Mouse (Mus musculus) MEL (cell line): ENCODE measurements at regions not wholly inside any gene's neighbourhood (a gene's known extent, or its start where the extent isn't known, plus 50 kb on each side); places are given as distances from the start of the nearest gene placed in this dataset.

Experiments
- DNase-seq: peaks from one replicate; pipeline ENCODE4 v3.0.0; 2011; ENCODE audit warnings: low read depth, low spot score
- H3K27ac ChIP-seq: 2 replicates; pipeline ENCODE4 v1.5.1; 2012; ENCODE audit warnings: low read depth, mild to moderate bottlenecking, control low read depth, low read length, moderate library complexity; ENCODE audit not compliant: control insufficient read depth
- H3K27me3 ChIP-seq, 2 experiments: fragments of 150-350 bp in 1 of 2; sonication (generic) in 1 of 2; 2 replicates each; pipeline ENCODE4 v1.6.1; 2012; ENCODE audit warnings: low read length in 2 of 2, mild to moderate bottlenecking in 2 of 2, improper control_type of control experiment in 1 of 2, moderate library complexity in 1 of 2; ENCODE audit not compliant: insufficient read depth in 2 of 2, control insufficient read depth in 1 of 2
- H3K36me3 ChIP-seq, 2 experiments: 2 replicates each; pipeline ENCODE4 v1.6.1; 2012 to 2014; ENCODE audit warnings: low read length in 2 of 2, improper control_type of control experiment in 1 of 2, inconsistent platforms in 1 of 2, mild to moderate bottlenecking in 1 of 2; ENCODE audit not compliant: insufficient read depth in 2 of 2, control insufficient read depth in 1 of 2
- H3K4me1 ChIP-seq, 2 experiments: fragments of 150-350 bp in 1 of 2; sonication (generic) in 1 of 2; 2 replicates each; pipeline ENCODE4 v1.6.1; 2012; ENCODE audit warnings: low read length in 2 of 2, improper control_type of control experiment in 1 of 2, mild to moderate bottlenecking in 1 of 2; ENCODE audit not compliant: insufficient read depth in 2 of 2, control insufficient read depth in 1 of 2
- H3K4me3 ChIP-seq, 2 experiments: fragments of 150-350 bp in 1 of 2; sonication (generic) in 1 of 2; 2 replicates each; pipeline ENCODE4 v1.5.1; 2012; ENCODE audit warnings: low read depth in 2 of 2, low read length in 2 of 2, mild to moderate bottlenecking in 2 of 2, moderate library complexity in 2 of 2, control low read depth in 1 of 2, improper control_type of control experiment in 1 of 2; ENCODE audit not compliant: control insufficient read depth in 1 of 2, insufficient read depth in 1 of 2
- H3K79me2 ChIP-seq: 2 replicates; pipeline ENCODE4 v1.6.1; 2012; ENCODE audit warnings: mild to moderate bottlenecking, low read length, moderate library complexity; ENCODE audit not compliant: control insufficient read depth, poor library complexity, insufficient read depth
- H3K9ac ChIP-seq: 2 replicates; pipeline ENCODE4 v1.6.1; 2012; ENCODE audit warnings: low read depth, mild to moderate bottlenecking, control low read depth, low read length, moderate library complexity; ENCODE audit not compliant: control insufficient read depth, poor library complexity, severe bottlenecking
- H3K9me3 ChIP-seq: fragments of 150-350 bp; sonication (generic); replicated peaks from 2 replicates; pipeline ENCODE4 v1.6.1; 2012; ENCODE audit warnings: mild to moderate bottlenecking, low read length, improper control_type of control experiment, moderate library complexity; ENCODE audit not compliant: insufficient read depth
- BHLHE40 ChIP-seq: IDR thresholded peaks from 2 replicates; pipeline ENCODE4 v1.6.1; 2012; ENCODE audit warnings: low read depth, mild to moderate bottlenecking, inconsistent platforms, low read length, improper control_type of control experiment, borderline replicate concordance
- CTCF ChIP-seq, 3 experiments: IDR thresholded peaks in 2 of 3; conservative IDR thresholded peaks in 1 of 3; 2 replicates each; pipeline ENCODE4 v1.5.1; 2011 to 2012; ENCODE audit warnings: low read length in 3 of 3, low read depth in 2 of 3, mild to moderate bottlenecking in 2 of 3, improper control_type of control experiment in 1 of 3, inconsistent platforms in 1 of 3, mixed read lengths in 1 of 3, moderate library complexity in 1 of 3; ENCODE audit not compliant: control insufficient read depth in 1 of 3, insufficient read depth in 1 of 3, poor library complexity in 1 of 3, severe bottlenecking in 1 of 3
- EP300 ChIP-seq, 2 experiments: IDR thresholded peaks; 2 replicates each; pipeline ENCODE4 v1.6.1; 2011; ENCODE audit warnings: improper control_type of control experiment in 2 of 2, low read length in 2 of 2, low read depth in 1 of 2, mild to moderate bottlenecking in 1 of 2
- ETS1 ChIP-seq: IDR thresholded peaks from 2 replicates; pipeline ENCODE4 v1.6.1; 2012; ENCODE audit warnings: low read depth, mild to moderate bottlenecking, inconsistent platforms, low read length, improper control_type of control experiment, moderate library complexity
- GABPA ChIP-seq: IDR thresholded peaks from 2 replicates; pipeline ENCODE4 v1.6.1; 2012; ENCODE audit warnings: low read depth, mild to moderate bottlenecking, inconsistent platforms, low read length, improper control_type of control experiment, moderate library complexity
- GATA1 ChIP-seq: IDR thresholded peaks from 2 replicates; pipeline ENCODE4 v1.6.1; 2011; ENCODE audit warnings: low read depth, low read length, improper control_type of control experiment
- MAFK ChIP-seq: IDR thresholded peaks from 2 replicates; pipeline ENCODE4 v1.6.1; 2011; ENCODE audit warnings: low read depth, mild to moderate bottlenecking, low read length, improper control_type of control experiment, borderline replicate concordance
- MAX ChIP-seq: IDR thresholded peaks from 2 replicates; pipeline ENCODE4 v1.6.1; 2011; ENCODE audit warnings: low read length, improper control_type of control experiment
- MEF2A ChIP-seq: IDR thresholded peaks from 2 replicates; pipeline ENCODE4 v1.6.1; 2014; ENCODE audit warnings: low read depth, mild to moderate bottlenecking, inconsistent platforms, low read length, improper control_type of control experiment; ENCODE audit not compliant: poor library complexity, insufficient replicate concordance, severe bottlenecking; ENCODE audit errors: extremely low read depth
- MXI1 ChIP-seq: IDR thresholded peaks from 2 replicates; pipeline ENCODE4 v1.6.1; 2011; ENCODE audit warnings: mild to moderate bottlenecking, low read depth, low read length, improper control_type of control experiment
- MYB ChIP-seq: IDR thresholded peaks from 2 replicates; pipeline ENCODE4 v1.6.1; 2011; ENCODE audit warnings: mild to moderate bottlenecking, low read depth, low read length, improper control_type of control experiment
- RAD21 ChIP-seq: IDR thresholded peaks from 2 replicates; pipeline ENCODE4 v1.6.1; 2011; ENCODE audit warnings: mild to moderate bottlenecking, low read depth, low read length, improper control_type of control experiment
- RCOR1 ChIP-seq: IDR thresholded peaks from 2 replicates; pipeline ENCODE4 v1.6.1; 2012; ENCODE audit warnings: low read depth, mild to moderate bottlenecking, inconsistent platforms, low read length, improper control_type of control experiment
- TBP ChIP-seq: IDR thresholded peaks from 2 replicates; pipeline ENCODE4 v1.8.0; 2011; ENCODE audit warnings: low read depth, low read length, improper control_type of control experiment
- USF1 ChIP-seq: IDR thresholded peaks from 2 replicates; pipeline ENCODE4 v1.6.1; 2014; ENCODE audit warnings: low read depth, mild to moderate bottlenecking, inconsistent platforms, low read length, improper control_type of control experiment, moderate library complexity
- ZC3H11A ChIP-seq: IDR thresholded peaks from 2 replicates; pipeline ENCODE4 v1.6.1; 2012; ENCODE audit warnings: low read depth, mild to moderate bottlenecking, inconsistent platforms, low read length, improper control_type of control experiment
- ZKSCAN1 ChIP-seq: IDR thresholded peaks from 2 replicates; pipeline ENCODE4 v1.6.1; 2012; ENCODE audit warnings: low read depth, mild to moderate bottlenecking, inconsistent platforms, low read length, improper control_type of control experiment, moderate library complexity
- ZMIZ1 ChIP-seq: IDR thresholded peaks from 2 replicates; pipeline ENCODE4 v1.6.1; 2012; ENCODE audit warnings: low read depth, mild to moderate bottlenecking, inconsistent platforms, low read length, improper control_type of control experiment, moderate library complexity

- H3K27me3 ChIP-seq: no peaks in the 10 kb centered on the region
- H3K27ac ChIP-seq: no peak overlapping the region
- H3K9me3 ChIP-seq: no peaks in the 10 kb centered on the region
- TF ChIP-seq MYB: no peak
- TF ChIP-seq BHLHE40: no peak
- no peak for TF ChIP-seq MAX
- no peak for TF ChIP-seq MXI1
- no peak for TF ChIP-seq GATA1
- no peak for TF ChIP-seq ZC3H11A
- TF ChIP-seq ETS1: no peak
- TF ChIP-seq ZKSCAN1: no peak
- TF ChIP-seq RCOR1: no peak
- TF ChIP-seq RAD21: no peak
- TF ChIP-seq ZMIZ1: no peak
- no peak for TF ChIP-seq CTCF (IDR thresholded peaks at IDR 0.05 in 2 of 3, conservative IDR thresholded peaks at IDR 0.05 in 1 of 3; ENCODE audit: control insufficient read depth in 1 of 3, insufficient read depth in 1 of 3, low read depth in 2 of 3, low read length in 3 of 3, poor library complexity in 1 of 3, severe bottlenecking in 1 of 3)
- peaks cover 0 to 17% of the 10 kb centered on the region in 2 experiments; a peak in 2 of 4 replicates for H3K4me1 ChIP-seq
- no peak overlapping the region for H3K4me3 ChIP-seq
- H3K79me2 ChIP-seq: no peaks in the 10 kb centered on the region
- H3K9ac ChIP-seq: no peak overlapping the region
- peaks cover 0 to 3% of the 10 kb centered on the region in 2 experiments; a peak in 1 of 4 replicates for H3K36me3 ChIP-seq
- DNase-seq: no peak
Measured at GRCm38 (mm10) chr3:41156562-41156961, 73.7 kb upstream of the Pgrmc2 start.

- H3K36me3 ChIP-seq: peaks cover 0 to 3% of the 10 kb centered on the region in 2 experiments; a peak in 1 of 4 replicates
- no peaks in the 10 kb centered on the region for H3K27me3 ChIP-seq
- peak; percentile 44 to 50 for TF ChIP-seq EP300 (IDR thresholded peaks at IDR 0.05; ENCODE audit: low read depth in 1 of 2, low read length in 2 of 2)
- TF ChIP-seq RCOR1: no peak
- TF ChIP-seq GATA1: peak; percentile 52; the same call in 1 of the 2 replicates
- TF ChIP-seq, all 39 proteins: peak for 2
- Histone ChIP-seq H3K79me2 (no peaks in the 10 kb centered on the region), H3K4me3 (peak overlapping the region in 1 of 2 experiments; percentile 4; a peak in 1 of 4 replicates), H3K9ac (no peak overlapping the region), H3K27ac (no peak overlapping the region), H3K9me3 (no peaks in the 10 kb centered on the region), H3K4me1 (peaks cover 0 to 17% of the 10 kb centered on the region in 2 experiments; a peak in 2 of 4 replicates)
- peak; percentile 58 for DNase-seq
Measured at GRCm38 (mm10) chr3:41155132-41155760, 72.4 kb upstream of the Pgrmc2 start.

GRCm38 (mm10) chr3:41154402-41154801 lies 71.6 kb upstream of the Pgrmc2 start:
- peaks cover 0 to 3% of the 10 kb centered on the region in 2 experiments; a peak in 1 of 4 replicates for H3K36me3 ChIP-seq
- no peak overlapping the region for H3K9ac ChIP-seq
- no peaks in the 10 kb centered on the region for H3K9me3 ChIP-seq
- DNase-seq: no peak
- H3K4me1 ChIP-seq: peaks cover 0 to 17% of the 10 kb centered on the region in 2 experiments; a peak in 2 of 4 replicates
- H3K79me2 ChIP-seq: no peaks in the 10 kb centered on the region
- no peak overlapping the region for H3K4me3 ChIP-seq
- no peak for TF ChIP-seq ETS1
- TF ChIP-seq MAFK: no peak
- TF ChIP-seq GABPA: no peak
- no peak for TF ChIP-seq ZKSCAN1
- TF ChIP-seq TBP: no peak
- no peak for TF ChIP-seq USF1
- no peak for TF ChIP-seq MEF2A
- H3K27ac ChIP-seq: no peak overlapping the region
- H3K27me3 ChIP-seq: no peaks in the 10 kb centered on the region
